Mouse (Mus musculus) left cerebral cortex, adult 2 months (tissue): ENCODE results near the gene Cetn4. TPM values are rescaled to one million over a fixed set of nuclear protein-coding genes. Genes with fewer than 3 reads are reported as not detected.

Source experiments
- DNase-seq, 2 experiments: peaks; one replicate each; pipeline ENCODE4 v3.0.0; 2021 to 2022; ENCODE audit warnings: low spot score in 2 of 2, mixed read lengths in 1 of 2; ENCODE audit errors: extremely low spot score in 1 of 2
- H3K27ac ChIP-seq: fragments of 200-600 bp; 2 replicates; pipeline ENCODE4 v1.8.1; 2022
- H3K4me3 ChIP-seq: fragments of 200-600 bp; 2 replicates; pipeline ENCODE4 v1.8.1; 2022
- CTCF ChIP-seq: fragments of 200-600 bp; IDR thresholded peaks from 2 replicates; pipeline ENCODE4 v1.8.1; 2022; ENCODE audit warnings: antibody characterized with exemption, mild to moderate bottlenecking, moderate library complexity
- intact Hi-C: fragments of 180-260 bp; cut with DNase I; formaldehyde crosslinking; loops from one replicate; pipeline ENCODE4 v1.15.1; 2025
- total RNA-seq, 2 experiments: library from RNA; stranded (reverse); gene quantifications; 2 replicates each; pipeline ENCODE4 v1.2.3; 2021

The Cetn4 gene
- total RNA-seq, 2 experiments from 2014 or later, result 9.3 to 11.6 TPM

- intact Hi-C loops, result loop anchor here (5.0 kb wide), 1 partner anchor 82 kb away; no protein-coding TSS in a partner anchor
- no peak overlapping the region for H3K4me3 ChIP-seq
- DNase-seq, result no peak
- no peak overlapping the region for H3K27ac ChIP-seq
- TF ChIP-seq CTCF, result no peak
These were observed 17.5 kb upstream of the Cetn4 start for GRCm38 (mm10) chr3:37329963-37330362.

GRCm38 (mm10) chr3:37328489-37328888 is 16.0 kb upstream of the Cetn4 start:
- no peak for TF ChIP-seq CTCF
- Histone ChIP-seq H3K4me3 (no peak overlapping the region), H3K27ac (no peak overlapping the region)
- no peak for DNase-seq
- intact Hi-C loops, result loop anchor here (5.0 kb wide), 1 partner anchor 84 kb away; no protein-coding TSS in a partner anchor

- H3K4me3 ChIP-seq, result no peak overlapping the region
- TF ChIP-seq CTCF, result no peak
- H3K27ac ChIP-seq, result no peak overlapping the region
- intact Hi-C loops, result loop anchor here (5.0 kb wide), 1 partner anchor 86 kb away; no protein-coding TSS in a partner anchor
- DNase-seq, result no peak
These were observed 14.1 kb upstream of the Cetn4 start for GRCm38 (mm10) chr3:37326627-37327026.

- intact Hi-C loops, result loop anchor here (5.0 kb wide), 1 partner anchor 87 kb away; no protein-coding TSS in a partner anchor
- TF ChIP-seq CTCF, result no peak
- DNase-seq, result no peak
- H3K27ac ChIP-seq, result no peak overlapping the region
- no peak overlapping the region for H3K4me3 ChIP-seq
These were observed 13.0 kb upstream of the Cetn4 start for GRCm38 (mm10) chr3:37325317-37326112.

GRCm38 (mm10) chr3:37324310-37324709 is 11.8 kb upstream of the Cetn4 start:
- DNase-seq, result no peak
- intact Hi-C loops, result no loop called here
- H3K27ac ChIP-seq, result no peak overlapping the region
- TF ChIP-seq CTCF, result peak; percentile 57
- no peak overlapping the region for H3K4me3 ChIP-seq

- no peak for DNase-seq
- H3K27ac ChIP-seq, result no peak overlapping the region
- intact Hi-C loops, result no loop called here
- no peak for TF ChIP-seq CTCF
- H3K4me3 ChIP-seq, result no peak overlapping the region
These were observed 3.7 kb upstream of the Cetn4 start for GRCm38 (mm10) chr3:37316233-37316632.

GRCm38 (mm10) chr3:37313371-37313770 is 863 bp upstream of the Cetn4 start:
- TF ChIP-seq CTCF, result no peak
- DNase-seq, result peak; percentile 28 to 32
- H3K27ac ChIP-seq, result peak overlapping the region; percentile 96
- intact Hi-C loops, result loop anchor here (2.0 kb wide), 2 partner anchors 55 to 105 kb away; partner anchors contain the start of gene Spata5
- no peak overlapping the region for H3K4me3 ChIP-seq

GRCm38 (mm10) chr3:37311897-37312369 is 575 bp downstream of the Cetn4 start:
- no peak for TF ChIP-seq CTCF
- Histone ChIP-seq H3K27ac (peak overlapping the region; percentile 96), H3K4me3 (peak overlapping the region; percentile 69)
- intact Hi-C loops, result loop anchor here (2.0 kb wide), 2 partner anchors 53 to 107 kb away; partner anchors contain the start of gene Spata5
- peak in 1 of 2 experiments; percentile 14 for DNase-seq

- no peak for TF ChIP-seq CTCF
- no peak overlapping the region for H3K27ac ChIP-seq
- no peak overlapping the region for H3K4me3 ChIP-seq
- no peak for DNase-seq
- intact Hi-C loops, result no loop called here
These were observed 8.9 kb downstream of the Cetn4 start for GRCm38 (mm10) chr3:37303392-37304139.

GRCm38 (mm10) chr3:37302685-37303084 is 9.8 kb downstream of the Cetn4 start:
- H3K27ac ChIP-seq, result no peak overlapping the region
- DNase-seq, result peak; percentile 18 to 31
- no peak overlapping the region for H3K4me3 ChIP-seq
- TF ChIP-seq CTCF, result peak; percentile 70
- intact Hi-C loops, result no loop called here

GRCm38 (mm10) chr3:37299470-37299869 is 13.0 kb downstream of the Cetn4 start:
- H3K4me3 ChIP-seq, result no peak overlapping the region
- TF ChIP-seq CTCF, result no peak
- intact Hi-C loops, result no loop called here
- no peak for DNase-seq
- H3K27ac ChIP-seq, result no peak overlapping the region

GRCm38 (mm10) chr3:37292654-37293053 is 19.9 kb downstream of the Cetn4 start:
- intact Hi-C loops, result no loop called here
- no peak for DNase-seq
- no peak for TF ChIP-seq CTCF
- Histone ChIP-seq H3K4me3 (no peak overlapping the region), H3K27ac (no peak overlapping the region)
